Mouse (Mus musculus): ENCODE data around the gene Ppp4r2. TPM values are rescaled to one million over a fixed set of nuclear protein-coding genes. Genes with fewer than 3 reads are reported as not detected.

Ppp4r2 gene
- polyA plus RNA-seq, 1 experiment from 2014 or later = 29.5 TPM

GRCm38 (mm10) chr6:100823356-100823755 lies 10.1 kb upstream of the Ppp4r2 start:
- H3K9me3 ChIP-seq (ENCODE audit: control insufficient read depth, low read length) = no peaks in the 10 kb centered on the region
- ATAC-seq (ENCODE audit: low read depth) (no peak), DNase-seq (ENCODE audit: low spot score) (peak; percentile 66)
- no peaks in the 10 kb centered on the region for H3K4me1 ChIP-seq (ENCODE audit: control insufficient read depth, insufficient read depth, low read length)
- H3K27ac ChIP-seq (replicated peaks; ENCODE audit: low read depth, low read length) = no peak overlapping the region
- H3K36me3 ChIP-seq (ENCODE audit: control insufficient read depth, insufficient read depth, low read length) = no peaks in the 10 kb centered on the region
- H3K4me2 ChIP-seq (ENCODE audit: low read depth, low read length) = no peak overlapping the region
- no peak overlapping the region for H3K9ac ChIP-seq (ENCODE audit: low read depth, low read length)
- 35% methylated on average over 1 of the region's 1 CpGs for WGBS
- H3K4me3 ChIP-seq (ENCODE audit: low read depth, low read length) = no peak overlapping the region
- H3K27me3 ChIP-seq (replicated peaks; ENCODE audit: control insufficient read depth, insufficient read depth, low read length) = no peaks in the 10 kb centered on the region

- Histone ChIP-seq H3K27me3 (replicated peaks; ENCODE audit: control insufficient read depth, insufficient read depth, low read length) (no peaks in the 10 kb centered on the region), H3K36me3 (ENCODE audit: control insufficient read depth, insufficient read depth, low read length) (no peaks in the 10 kb centered on the region), H3K9ac (ENCODE audit: low read depth, low read length) (no peak overlapping the region), H3K4me3 (ENCODE audit: low read depth, low read length) (no peak overlapping the region), H3K9me3 (ENCODE audit: control insufficient read depth, low read length) (no peaks in the 10 kb centered on the region), H3K4me2 (ENCODE audit: low read depth, low read length) (no peak overlapping the region), H3K27ac (replicated peaks; ENCODE audit: low read depth, low read length) (no peak overlapping the region), H3K4me1 (ENCODE audit: control insufficient read depth, insufficient read depth, low read length) (no peaks in the 10 kb centered on the region)
- ATAC-seq (ENCODE audit: low read depth) (no peak), DNase-seq (ENCODE audit: low spot score) (no peak)
- 62% methylated on average over 7 of the region's 7 CpGs for WGBS
These were observed 8.9 kb upstream of the Ppp4r2 start for GRCm38 (mm10) chr6:100824381-100824965.

DNA sequence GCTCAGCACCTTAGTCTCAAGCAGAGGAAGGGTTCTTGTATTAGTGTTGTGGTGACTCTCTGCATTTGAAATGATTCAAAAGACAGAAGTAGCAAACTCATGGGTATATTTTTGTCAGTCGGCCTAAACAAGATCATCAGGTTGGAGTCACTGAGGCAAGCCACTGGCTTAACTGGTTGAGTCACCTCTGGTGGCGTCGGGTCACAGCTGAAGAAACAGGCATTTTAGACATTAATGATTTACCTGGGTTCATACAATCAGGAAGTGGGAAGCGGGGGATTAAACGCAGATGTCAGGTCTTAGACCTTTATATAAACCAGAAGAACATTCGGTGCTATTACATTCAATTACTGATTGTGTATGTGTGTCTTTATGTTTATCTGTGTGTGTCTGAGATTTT lies 7.4 kb upstream of the Ppp4r2 start:
- Histone ChIP-seq H3K36me3 (ENCODE audit: control insufficient read depth, insufficient read depth, low read length) (no peaks in the 10 kb centered on the region), H3K4me3 (ENCODE audit: low read depth, low read length) (no peak overlapping the region), H3K4me2 (ENCODE audit: low read depth, low read length) (no peak overlapping the region), H3K27ac (replicated peaks; ENCODE audit: low read depth, low read length) (no peak overlapping the region), H3K4me1 (ENCODE audit: control insufficient read depth, insufficient read depth, low read length) (no peaks in the 10 kb centered on the region), H3K9ac (ENCODE audit: low read depth, low read length) (no peak overlapping the region), H3K9me3 (ENCODE audit: control insufficient read depth, low read length) (no peaks in the 10 kb centered on the region), H3K27me3 (replicated peaks; ENCODE audit: control insufficient read depth, insufficient read depth, low read length) (no peaks in the 10 kb centered on the region)
- ATAC-seq (ENCODE audit: low read depth) = no peak
- WGBS = 66% methylated on average over 6 of the region's 6 CpGs
- no peak for DNase-seq (ENCODE audit: low spot score)

GRCm38 (mm10) chr6:100828565-100828964 lies 4.9 kb upstream of the Ppp4r2 start:
- Histone ChIP-seq H3K9ac (ENCODE audit: low read depth, low read length) (no peak overlapping the region), H3K27ac (replicated peaks; ENCODE audit: low read depth, low read length) (no peak overlapping the region), H3K4me2 (ENCODE audit: low read depth, low read length) (no peak overlapping the region), H3K27me3 (replicated peaks; ENCODE audit: control insufficient read depth, insufficient read depth, low read length) (no peaks in the 10 kb centered on the region), H3K36me3 (ENCODE audit: control insufficient read depth, insufficient read depth, low read length) (no peaks in the 10 kb centered on the region), H3K4me3 (ENCODE audit: low read depth, low read length) (no peak overlapping the region), H3K4me1 (ENCODE audit: control insufficient read depth, insufficient read depth, low read length) (no peaks in the 10 kb centered on the region), H3K9me3 (ENCODE audit: control insufficient read depth, low read length) (no peaks in the 10 kb centered on the region)
- ATAC-seq (ENCODE audit: low read depth) = no peak
- DNase-seq (ENCODE audit: low spot score) = no peak
- 95% methylated on average over 7 of the region's 7 CpGs for WGBS

DNA sequence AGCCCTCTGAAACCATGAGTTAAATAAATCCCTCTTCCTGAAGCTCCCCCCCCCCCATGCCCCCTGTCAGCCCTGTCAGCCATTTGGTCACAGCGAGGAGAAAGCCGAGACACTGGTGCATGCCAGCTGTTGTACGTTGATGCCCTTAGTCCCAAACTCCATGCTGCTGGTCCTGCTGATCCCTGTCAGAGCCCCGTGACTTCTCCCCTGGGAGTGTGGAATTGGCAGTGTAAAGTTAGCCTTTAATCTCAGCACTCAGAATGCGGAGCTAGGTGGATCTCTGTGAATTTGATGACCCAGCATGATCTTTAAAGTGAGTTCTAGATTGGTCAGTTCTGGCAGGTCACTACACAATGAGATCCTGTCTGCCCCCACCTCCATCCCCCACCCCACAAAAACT lies 3.7 kb upstream of the Ppp4r2 start:
- H3K27ac ChIP-seq (replicated peaks; ENCODE audit: low read depth, low read length) = no peak overlapping the region
- H3K36me3 ChIP-seq (ENCODE audit: control insufficient read depth, insufficient read depth, low read length) = peaks cover 2% of the 10 kb centered on the region; the same call in 1 of the 2 replicates
- no peak overlapping the region for H3K4me2 ChIP-seq (ENCODE audit: low read depth, low read length)
- 81% methylated on average over 5 of the region's 5 CpGs for WGBS
- DNase-seq (ENCODE audit: low spot score) (no peak), ATAC-seq (ENCODE audit: low read depth) (no peak)
- no peaks in the 10 kb centered on the region for H3K9me3 ChIP-seq (ENCODE audit: control insufficient read depth, low read length)
- H3K9ac ChIP-seq (ENCODE audit: low read depth, low read length) = no peak overlapping the region
- no peak overlapping the region for H3K4me3 ChIP-seq (ENCODE audit: low read depth, low read length)
- no peaks in the 10 kb centered on the region for H3K27me3 ChIP-seq (replicated peaks; ENCODE audit: control insufficient read depth, insufficient read depth, low read length)
- H3K4me1 ChIP-seq (ENCODE audit: control insufficient read depth, insufficient read depth, low read length) = peaks cover 6% of the 10 kb centered on the region; the same call in 1 of the 2 replicates

- Histone ChIP-seq H3K9me3 (ENCODE audit: control insufficient read depth, low read length) (no peaks in the 10 kb centered on the region), H3K4me3 (ENCODE audit: low read depth, low read length) (no peak overlapping the region), H3K36me3 (ENCODE audit: control insufficient read depth, insufficient read depth, low read length) (peaks cover 15% of the 10 kb centered on the region), H3K9ac (ENCODE audit: low read depth, low read length) (no peak overlapping the region), H3K27me3 (replicated peaks; ENCODE audit: control insufficient read depth, insufficient read depth, low read length) (no peaks in the 10 kb centered on the region), H3K27ac (replicated peaks; ENCODE audit: low read depth, low read length) (no peak overlapping the region), H3K4me1 (ENCODE audit: control insufficient read depth, insufficient read depth, low read length) (peaks cover 7% of the 10 kb centered on the region; the same call in 1 of the 2 replicates), H3K4me2 (ENCODE audit: low read depth, low read length) (no peak overlapping the region)
- 84% methylated on average over 3 of the region's 3 CpGs for WGBS
- no peak for ATAC-seq (ENCODE audit: low read depth)
- DNase-seq (ENCODE audit: low spot score) = no peak
These were observed 2.2 kb upstream of the Ppp4r2 start for GRCm38 (mm10) chr6:100831188-100831587.

DNA sequence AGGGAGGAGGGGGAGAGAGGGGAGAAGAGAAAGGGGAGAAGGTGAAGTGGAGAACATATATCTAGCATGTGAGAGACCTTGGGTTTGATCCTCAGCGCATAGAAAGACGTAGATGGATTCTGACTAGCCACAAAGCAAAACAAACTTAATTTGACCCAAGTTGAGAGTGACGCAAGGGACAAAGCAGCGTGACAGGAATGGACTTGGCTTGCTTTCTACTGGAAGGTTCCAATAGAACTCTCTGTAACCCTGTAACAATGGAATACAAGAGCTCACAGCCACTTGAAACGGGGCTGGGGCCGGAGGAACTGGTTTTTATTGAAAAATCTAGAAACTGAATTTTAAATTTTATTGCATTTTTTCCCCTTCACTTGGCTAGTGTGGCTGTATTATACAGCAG lies 1.7 kb upstream of the Ppp4r2 start:
- no peak for DNase-seq (ENCODE audit: low spot score)
- Histone ChIP-seq H3K36me3 (ENCODE audit: control insufficient read depth, insufficient read depth, low read length) (peaks cover 21% of the 10 kb centered on the region), H3K9ac (ENCODE audit: low read depth, low read length) (no peak overlapping the region), H3K27ac (replicated peaks; ENCODE audit: low read depth, low read length) (no peak overlapping the region), H3K27me3 (replicated peaks; ENCODE audit: control insufficient read depth, insufficient read depth, low read length) (no peaks in the 10 kb centered on the region), H3K4me3 (ENCODE audit: low read depth, low read length) (no peak overlapping the region), H3K9me3 (ENCODE audit: control insufficient read depth, low read length) (no peaks in the 10 kb centered on the region), H3K4me2 (ENCODE audit: low read depth, low read length) (no peak overlapping the region), H3K4me1 (ENCODE audit: control insufficient read depth, insufficient read depth, low read length) (peaks cover 7% of the 10 kb centered on the region; the same call in 1 of the 2 replicates)
- no peak for ATAC-seq (ENCODE audit: low read depth)
- WGBS = 77% methylated on average over 6 of the region's 6 CpGs

GRCm38 (mm10) chr6:100833811-100834481 lies 524 bp downstream of the Ppp4r2 start:
- no peaks in the 10 kb centered on the region for H3K9me3 ChIP-seq (ENCODE audit: control insufficient read depth, low read length)
- peaks cover 7% of the 10 kb centered on the region; the same call in 1 of the 2 replicates for H3K4me1 ChIP-seq (ENCODE audit: control insufficient read depth, insufficient read depth, low read length)
- H3K4me2 ChIP-seq (ENCODE audit: low read depth, low read length) = peak overlapping the region; percentile 58
- peak overlapping the region; percentile 94 for H3K27ac ChIP-seq (replicated peaks; ENCODE audit: low read depth, low read length)
- H3K27me3 ChIP-seq (replicated peaks; ENCODE audit: control insufficient read depth, insufficient read depth, low read length) = no peaks in the 10 kb centered on the region
- peak overlapping the region; percentile 87 for H3K4me3 ChIP-seq (ENCODE audit: low read depth, low read length)
- WGBS = 1% methylated on average over 19 of the region's 72 CpGs
- ATAC-seq (ENCODE audit: low read depth) (peak; percentile 88), DNase-seq (ENCODE audit: low spot score) (peak; percentile 73)
- peaks cover 42% of the 10 kb centered on the region for H3K36me3 ChIP-seq (ENCODE audit: control insufficient read depth, insufficient read depth, low read length)
- peak overlapping the region; percentile 89 for H3K9ac ChIP-seq (ENCODE audit: low read depth, low read length)
